Mouse (Mus musculus) lung, embryonic 15.5 days (tissue): Measurements from ENCODE around the gene Sppl2a. TPM values are rescaled to one million over a fixed set of nuclear protein-coding genes. Genes with fewer than 3 reads are reported as not detected.
A peak's percentile ranks its signal among the peaks of the same experiment; 100 is the strongest.
"Not testable (repeated sequence)": the region's sequence is repeated elsewhere in the genome, so short reads cannot be mapped to it uniquely, and the experiment has no call there.

ENCODE experiments used
- ATAC-seq: fragments of 200-750 bp; cut with Nextera tagmentation; 2 replicates; pipeline ENCODE4 v1.8.0; 2017; ENCODE audit warnings: moderate number of reproducible peaks, borderline replicate concordance; ENCODE audit not compliant: low FRiP score, low TSS enrichment; ENCODE audit errors: extremely low read depth
- H3K27ac ChIP-seq: fragments of 300-500 bp; sonication (generic); 2 replicates; pipeline ENCODE4 v1.5.1; 2015; ENCODE audit warnings: moderate library complexity, mild to moderate bottlenecking, inconsistent platforms
- H3K27me3 ChIP-seq: fragments of 300-500 bp; sonication (generic); 2 replicates; pipeline ENCODE4 v1.6.1; 2015; ENCODE audit warnings: inconsistent platforms
- H3K36me3 ChIP-seq: fragments of 300-500 bp; sonication (generic); 2 replicates; pipeline ENCODE4 v1.6.1; 2015; ENCODE audit warnings: inconsistent platforms
- H3K4me1 ChIP-seq: fragments of 300-500 bp; sonication (generic); 2 replicates; pipeline ENCODE4 v1.6.1; 2015; ENCODE audit warnings: inconsistent platforms
- H3K4me2 ChIP-seq: fragments of 300-500 bp; sonication (generic); 2 replicates; pipeline ENCODE4 v1.6.1; 2015; ENCODE audit warnings: inconsistent platforms, mild to moderate bottlenecking, moderate library complexity
- H3K4me3 ChIP-seq: fragments of 300-500 bp; sonication (generic); 2 replicates; pipeline ENCODE4 v1.5.1; 2015; ENCODE audit warnings: mild to moderate bottlenecking, inconsistent platforms
- H3K9ac ChIP-seq: fragments of 300-500 bp; sonication (generic); 2 replicates; pipeline ENCODE4 v1.6.1; 2015; ENCODE audit warnings: inconsistent platforms
- H3K9me3 ChIP-seq: fragments of 300-500 bp; sonication (generic); 2 replicates; pipeline ENCODE4 v1.6.1; 2016; ENCODE audit warnings: inconsistent platforms
- WGBS: fragments of 180-500 bp; shearing (Covaris S2); methylation state at CpG from one replicate; pipeline ENCODE4 v1.1.7; 2015; 5-methylcytosine and 5-hydroxymethylcytosine counted together
- polyA plus RNA-seq: library from polyadenylated mRNA; unstranded; fragments of >200 nt; fragmentation: Nextera tagmentation; extraction: Ambion mirVana; gene quantifications from 2 replicates; pipeline ENCODE4 v1.2.1, GENCODE M21; 2015

Gene Sppl2a
- polyA plus RNA-seq, 1 experiment from 2014 or later = 42.1 TPM

- Histone ChIP-seq H3K9ac (no peak overlapping the region), H3K9me3 (no peaks in the 10 kb centered on the region), H3K4me1 (no peaks in the 10 kb centered on the region), H3K4me3 (no peak overlapping the region), H3K27ac (no peak overlapping the region), H3K36me3 (no peaks in the 10 kb centered on the region), H3K27me3 (no peaks in the 10 kb centered on the region), H3K4me2 (no peak overlapping the region)
- WGBS = 44% methylated on average over 7 of the region's 7 CpGs
- ATAC-seq = no peak
Measured at GRCm38 (mm10) chr2:126892316-126892715, 40.7 kb downstream of the Sppl2a start.

GRCm38 (mm10) chr2:126891743-126892142 lies 41.3 kb downstream of the Sppl2a start:
- no peak overlapping the region for H3K4me3 ChIP-seq
- H3K9me3 ChIP-seq = no peaks in the 10 kb centered on the region
- no peak overlapping the region for H3K27ac ChIP-seq
- no peak overlapping the region for H3K9ac ChIP-seq
- H3K27me3 ChIP-seq = no peaks in the 10 kb centered on the region
- no peaks in the 10 kb centered on the region for H3K36me3 ChIP-seq
- no peak for ATAC-seq
- no peak overlapping the region for H3K4me2 ChIP-seq
- H3K4me1 ChIP-seq = no peaks in the 10 kb centered on the region

GRCm38 (mm10) chr2:126887141-126887540 lies 45.9 kb downstream of the Sppl2a start:
- Histone ChIP-seq H3K4me1 (no peaks in the 10 kb centered on the region), H3K36me3 (no peaks in the 10 kb centered on the region), H3K27me3 (no peaks in the 10 kb centered on the region), H3K4me3 (no peak overlapping the region), H3K27ac (no peak overlapping the region), H3K9ac (no peak overlapping the region), H3K4me2 (no peak overlapping the region), H3K9me3 (no peaks in the 10 kb centered on the region)
- 27% methylated on average over 3 of the region's 3 CpGs for WGBS
- no peak for ATAC-seq

GRCm38 (mm10) chr2:126885871-126886270 lies 47.2 kb downstream of the Sppl2a start:
- Histone ChIP-seq H3K9me3 (no peaks in the 10 kb centered on the region), H3K27ac (no peak overlapping the region), H3K4me2 (no peak overlapping the region), H3K4me1 (no peaks in the 10 kb centered on the region), H3K27me3 (no peaks in the 10 kb centered on the region), H3K4me3 (no peak overlapping the region), H3K9ac (no peak overlapping the region), H3K36me3 (no peaks in the 10 kb centered on the region)
- no peak for ATAC-seq
- WGBS = 46% methylated on average over 2 of the region's 2 CpGs

GRCm38 (mm10) chr2:126882711-126883110 lies 50.3 kb downstream of the Sppl2a start:
- not testable (repeated sequence) for H3K9ac ChIP-seq, H3K27ac ChIP-seq, H3K9me3 ChIP-seq, ATAC-seq, H3K4me2 ChIP-seq, H3K36me3 ChIP-seq, H3K4me3 ChIP-seq, H3K4me1 ChIP-seq, H3K27me3 ChIP-seq
- WGBS = 66% methylated on average over 2 of the region's 2 CpGs

- Histone ChIP-seq H3K4me2 (no peak overlapping the region), H3K36me3 (no peaks in the 10 kb centered on the region), H3K27ac (no peak overlapping the region), H3K9me3 (no peaks in the 10 kb centered on the region), H3K4me3 (no peak overlapping the region), H3K27me3 (no peaks in the 10 kb centered on the region), H3K9ac (no peak overlapping the region), H3K4me1 (peaks cover 9% of the 10 kb centered on the region)
- 78% methylated on average over 1 of the region's 1 CpGs for WGBS
- ATAC-seq = no peak
Measured at GRCm38 (mm10) chr2:126877991-126878390, 55.0 kb downstream of the Sppl2a start.

- Histone ChIP-seq H3K36me3 (no peaks in the 10 kb centered on the region), H3K27me3 (no peaks in the 10 kb centered on the region), H3K4me3 (peak within 1 kb of the TSS; percentile 67), H3K4me1 (peaks cover 9% of the 10 kb centered on the region), H3K9me3 (no peaks in the 10 kb centered on the region), H3K9ac (peak within 1 kb of the TSS; percentile 80), H3K4me2 (peak within 1 kb of the TSS; percentile 62), H3K27ac (peak within 1 kb of the TSS; percentile 99)
- peak; percentile 99 for ATAC-seq
- WGBS = under 1% methylated on average over 81 of the region's 81 CpGs
Measured at GRCm38 (mm10) chr2:126875871-126876796, 56.9 kb downstream of the Sppl2a start, which contains the start of gene Trpm7. Trpm7 (minus strand) TSS chr2:126876230.

- peaks cover 9% of the 10 kb centered on the region for H3K4me1 ChIP-seq
- H3K27me3 ChIP-seq = no peaks in the 10 kb centered on the region
- H3K36me3 ChIP-seq = no peaks in the 10 kb centered on the region
- H3K27ac ChIP-seq = peak overlapping the region; percentile 99
- peak overlapping the region; percentile 62 for H3K4me2 ChIP-seq
- peak overlapping the region; percentile 80 for H3K9ac ChIP-seq
- H3K4me3 ChIP-seq = peak overlapping the region; percentile 67
- under 1% methylated on average over 18 of the region's 18 CpGs for WGBS
- ATAC-seq = peak; percentile 62
- H3K9me3 ChIP-seq = no peaks in the 10 kb centered on the region
Measured at GRCm38 (mm10) chr2:126875516-126875835, 57.6 kb downstream of the Sppl2a start.

GRCm38 (mm10) chr2:126874809-126875515 lies 58.1 kb downstream of the Sppl2a start:
- H3K4me1 ChIP-seq = peaks cover 9% of the 10 kb centered on the region

GRCm38 (mm10) chr2:126866301-126866700 lies 66.7 kb downstream of the Sppl2a start:
- no peaks in the 10 kb centered on the region for H3K27me3 ChIP-seq
- H3K9ac ChIP-seq = no peak overlapping the region
- 43% methylated on average over 1 of the region's 1 CpGs for WGBS
- H3K27ac ChIP-seq = no peak overlapping the region
- no peaks in the 10 kb centered on the region for H3K4me1 ChIP-seq
- no peak for ATAC-seq
- H3K9me3 ChIP-seq = no peaks in the 10 kb centered on the region
- no peak overlapping the region for H3K4me2 ChIP-seq
- no peak overlapping the region for H3K4me3 ChIP-seq
- H3K36me3 ChIP-seq = no peaks in the 10 kb centered on the region

More at GRCm38 (mm10) chr2:126874809-126875515, 58.1 kb downstream of the Sppl2a start:
- Histone ChIP-seq H3K9me3 (no peaks in the 10 kb centered on the region), H3K9ac (peak overlapping the region; percentile 80), H3K36me3 (no peaks in the 10 kb centered on the region), H3K4me2 (peak overlapping the region; percentile 62), H3K27me3 (no peaks in the 10 kb centered on the region), H3K27ac (peak overlapping the region; percentile 99), H3K4me3 (peak overlapping the region; percentile 67)
- WGBS = 20% methylated on average over 13 of the region's 13 CpGs
- no peak for ATAC-seq

- H3K27ac ChIP-seq = no peak overlapping the region
- 84% methylated on average over 10 of the region's 10 CpGs for WGBS
- ATAC-seq = no peak
Measured at GRCm38 (mm10) chr2:126865501-126866199, 67.4 kb downstream of the Sppl2a start.

More at GRCm38 (mm10) chr2:126865501-126866199, 67.4 kb downstream of the Sppl2a start:
- no peaks in the 10 kb centered on the region for H3K4me1 ChIP-seq
- no peak overlapping the region for H3K4me2 ChIP-seq
- H3K9me3 ChIP-seq = no peaks in the 10 kb centered on the region
- H3K4me3 ChIP-seq = no peak overlapping the region
- no peaks in the 10 kb centered on the region for H3K27me3 ChIP-seq
- no peaks in the 10 kb centered on the region for H3K36me3 ChIP-seq
- H3K9ac ChIP-seq = no peak overlapping the region
